Mouse (Mus musculus) granulocyte monocyte progenitor cell, adult 5-6 weeks (primary cell): ENCODE measurements at regions not wholly inside any gene's neighbourhood (a gene's known extent, or its start where the extent isn't known, plus 50 kb on each side); places are given as distances from the start of the nearest gene placed in this dataset.

Experiments used
- ATAC-seq: replicated peaks from 2 replicates; pipeline ENCODE4 v1.8.0; 2016; ENCODE audit warnings: mild to moderate bottlenecking, moderate TSS enrichment, inconsistent platforms; ENCODE audit not compliant: poor library complexity, severe bottlenecking

GRCm38 (mm10) chr3:149042527-149042926 lies 52.2 kb upstream of the Adgrl2 start:
- ATAC-seq, result no peak

DNA sequence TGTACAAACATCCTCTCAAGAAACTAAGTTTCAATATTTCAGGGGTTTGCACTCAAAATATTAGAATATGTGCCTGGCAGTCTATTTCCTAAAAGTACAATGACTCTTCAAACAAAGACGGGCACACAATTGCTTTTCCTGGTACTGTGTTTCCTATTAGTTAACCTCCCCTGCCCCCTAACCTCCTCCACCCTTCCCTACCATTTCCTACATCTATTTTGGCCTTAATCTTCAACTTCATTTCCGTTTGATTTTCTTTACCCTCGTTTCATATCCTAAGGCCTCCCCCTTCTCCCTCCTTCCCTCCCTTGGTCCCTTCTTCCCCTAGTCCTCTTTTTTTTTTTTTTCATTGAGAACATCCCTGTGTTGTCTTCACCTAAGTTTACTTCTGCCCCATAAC lies 50.8 kb upstream of the Adgrl2 start:
- no peak for ATAC-seq
